Mouse (Mus musculus) hindbrain, embryonic 12.5 days (tissue): ENCODE measurements around the gene Mfsd13b. TPM values are rescaled to one million over a fixed set of nuclear protein-coding genes. Genes with fewer than 3 reads are reported as not detected.
"Not testable (repeated sequence)": the region's sequence is repeated elsewhere in the genome, so short reads cannot be mapped to it uniquely, and the experiment has no call there.

Experiments
- ATAC-seq: fragments of 200-750 bp; cut with Nextera tagmentation; 2 replicates; pipeline ENCODE4 v1.8.0; 2017; ENCODE audit warnings: moderate TSS enrichment; ENCODE audit not compliant: low FRiP score
- H3K27ac ChIP-seq: fragments of 300-500 bp; sonication (generic); 2 replicates; pipeline ENCODE4 v1.5.1; 2016; ENCODE audit warnings: mild to moderate bottlenecking
- H3K27me3 ChIP-seq: fragments of 300-500 bp; sonication (generic); 2 replicates; pipeline ENCODE4 v1.6.1; 2016; ENCODE audit warnings: mild to moderate bottlenecking
- H3K36me3 ChIP-seq: fragments of 300-500 bp; sonication (generic); 2 replicates; pipeline ENCODE4 v1.6.1; 2016; ENCODE audit warnings: mild to moderate bottlenecking
- H3K4me1 ChIP-seq: fragments of 300-500 bp; sonication (generic); 2 replicates; pipeline ENCODE4 v1.6.1; 2016
- H3K4me2 ChIP-seq: fragments of 300-500 bp; sonication (generic); replicated peaks from 2 replicates; pipeline ENCODE4 v1.6.1; 2016; ENCODE audit warnings: mild to moderate bottlenecking
- H3K4me3 ChIP-seq: fragments of 300-500 bp; sonication (generic); 2 replicates; pipeline ENCODE4 v1.5.1; 2016; ENCODE audit warnings: mild to moderate bottlenecking
- H3K9ac ChIP-seq: fragments of 300-500 bp; sonication (generic); 2 replicates; pipeline ENCODE4 v1.6.1; 2016; ENCODE audit warnings: mild to moderate bottlenecking, moderate library complexity
- H3K9me3 ChIP-seq: fragments of 300-500 bp; sonication (generic); replicated peaks from 2 replicates; pipeline ENCODE4 v1.6.1; 2016; ENCODE audit warnings: mild to moderate bottlenecking
- WGBS: fragments of 180-500 bp; shearing (Covaris S2); methylation state at CpG from one replicate; pipeline ENCODE4 v1.1.7; 2016; 5-methylcytosine and 5-hydroxymethylcytosine counted together
- polyA plus RNA-seq: library from polyadenylated mRNA; unstranded; fragments of >200 nt; fragmentation: Nextera tagmentation; extraction: Ambion mirVana; gene quantifications from 2 replicates; pipeline ENCODE4 v1.2.1, GENCODE M21; 2016

The Mfsd13b gene
- polyA plus RNA-seq = 0.39 TPM in 1 of 2 replicates, not detected in the other

DNA sequence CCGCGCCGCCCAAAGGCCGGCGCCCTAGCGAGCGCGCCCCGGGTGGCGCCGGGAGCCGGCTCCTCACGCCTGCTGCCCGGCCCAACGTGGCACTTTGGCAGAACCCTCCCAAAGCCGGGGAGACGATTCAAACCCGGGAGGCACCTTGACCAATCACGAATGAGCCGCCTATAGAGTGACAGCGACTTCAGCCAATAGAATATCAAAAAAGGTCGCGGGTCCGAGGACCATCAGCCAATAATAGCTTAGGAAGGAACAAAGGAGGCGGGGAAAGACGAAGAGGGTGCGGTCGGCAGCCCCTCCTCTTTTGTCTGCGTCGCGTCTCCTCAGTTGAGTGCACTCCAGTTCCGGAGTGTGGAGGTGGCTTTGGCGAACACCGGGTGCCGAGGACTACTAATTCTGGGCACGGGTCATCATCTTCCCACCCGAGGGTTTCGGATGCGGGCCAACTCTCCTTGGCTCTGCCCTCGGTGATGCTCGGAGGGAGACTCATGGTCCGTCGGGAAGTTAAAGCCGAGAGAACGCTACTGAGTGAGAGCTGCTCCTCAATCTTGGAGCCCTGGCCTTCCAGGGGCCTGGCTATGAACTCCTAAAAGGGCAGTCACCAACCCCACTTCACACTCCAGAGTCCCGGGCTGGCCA lies at the start of gene Mfsd13b, which contains the start of gene Cdr2:
Gene Mfsd13b (plus strand): TSS at position 310 of the 642 bp plus-strand sequence.
Gene Cdr2 (minus strand): TSS at position 113 of the 642 bp plus-strand sequence.
- 1% methylated on average over 46 of the region's 46 CpGs for WGBS
- Histone ChIP-seq H3K27ac (peak within 1 kb of the TSS; percentile 78), H3K27me3 (no peaks in the 10 kb centered on the region), H3K9ac (peak within 1 kb of the TSS; percentile 85), H3K4me2 (peak within 1 kb of the TSS; percentile 70), H3K36me3 (no peaks in the 10 kb centered on the region), H3K9me3 (no peaks in the 10 kb centered on the region), H3K4me1 (peaks cover 27% of the 10 kb centered on the region), H3K4me3 (peak within 1 kb of the TSS; percentile 96)
- peak; percentile 96 for ATAC-seq

DNA sequence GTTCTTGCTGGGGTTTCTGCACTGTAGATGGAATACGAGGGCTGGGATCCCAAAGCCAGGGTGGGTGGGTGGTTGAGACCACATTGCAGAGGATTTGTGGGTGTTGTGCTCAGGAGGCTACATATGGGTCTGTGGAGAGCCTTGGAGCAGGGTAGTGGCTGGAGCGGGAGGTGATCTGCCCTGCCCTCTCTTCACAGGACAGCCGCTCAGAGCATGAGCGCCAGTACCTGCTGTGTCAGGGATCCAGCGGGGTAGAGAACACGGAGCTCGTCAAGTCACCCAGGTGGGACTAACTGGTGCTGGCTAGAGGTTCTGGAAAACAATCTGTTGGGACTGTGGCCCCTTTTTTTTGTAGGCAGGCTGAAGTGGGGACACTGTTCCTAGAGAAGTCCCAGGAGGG lies 49.2 kb upstream of the Mfsd13b start:
- Histone ChIP-seq H3K9me3 (no peaks in the 10 kb centered on the region), H3K9ac (no peak overlapping the region), H3K27me3 (no peaks in the 10 kb centered on the region), H3K4me3 (no peak overlapping the region), H3K4me1 (no peaks in the 10 kb centered on the region), H3K4me2 (no peak overlapping the region), H3K27ac (no peak overlapping the region), H3K36me3 (peaks cover 84% of the 10 kb centered on the region)
- no peak for ATAC-seq
- 94% methylated on average over 7 of the region's 7 CpGs for WGBS

DNA sequence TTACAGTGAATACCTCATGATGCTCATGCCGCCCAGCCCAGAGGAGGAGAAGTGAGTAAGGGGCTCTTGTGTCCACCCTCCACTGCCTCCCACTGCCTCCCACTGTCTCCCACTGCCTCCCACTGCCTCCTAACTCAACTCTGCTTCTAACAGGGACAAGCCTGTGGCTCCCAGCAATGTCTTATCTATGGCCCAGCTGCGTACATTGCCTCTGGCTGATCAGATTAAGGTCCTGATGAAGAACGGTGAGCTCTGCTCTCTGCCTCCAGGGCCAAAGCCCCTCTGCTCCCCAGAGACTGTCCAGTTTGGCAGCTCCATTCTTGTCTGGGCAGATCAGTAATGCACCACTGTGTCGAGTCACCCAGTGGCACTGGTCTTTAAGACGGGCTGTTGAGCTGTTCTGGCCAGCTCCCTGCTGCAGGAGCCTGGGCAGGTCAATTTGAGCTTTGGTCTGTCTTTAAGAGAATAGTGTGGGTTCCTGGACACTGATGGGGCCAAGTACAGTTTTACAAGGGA lies 48.6 kb upstream of the Mfsd13b start:
- Histone ChIP-seq H3K27ac (no peak overlapping the region), H3K9ac (no peak overlapping the region), H3K27me3 (no peaks in the 10 kb centered on the region), H3K4me2 (no peak overlapping the region), H3K36me3 (peaks cover 84% of the 10 kb centered on the region), H3K4me1 (no peaks in the 10 kb centered on the region), H3K4me3 (no peak overlapping the region), H3K9me3 (no peaks in the 10 kb centered on the region)
- ATAC-seq = no peak
- 84% methylated on average over 4 of the region's 5 CpGs for WGBS

DNA sequence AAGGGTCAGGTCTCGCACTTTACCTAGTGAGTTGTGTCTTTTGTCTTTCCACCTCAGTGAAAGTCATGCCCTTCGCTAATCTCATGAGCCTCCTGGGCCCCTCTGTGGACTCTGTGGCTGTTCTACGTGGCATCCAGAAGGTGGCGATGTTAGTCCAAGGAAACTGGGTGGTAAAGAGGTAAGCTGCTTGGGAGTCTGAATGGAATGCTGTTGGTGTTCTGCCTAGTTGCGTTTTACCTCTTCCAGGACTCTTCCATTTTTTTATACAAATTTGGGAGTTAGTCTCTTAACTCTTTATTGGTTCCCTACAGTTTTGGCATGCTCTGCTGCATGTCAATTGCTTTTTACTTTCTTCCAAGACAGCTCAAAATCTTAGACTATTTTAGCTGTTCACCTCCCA lies 47.6 kb upstream of the Mfsd13b start:
- WGBS = 36% methylated on average over 5 of the region's 5 CpGs
- peaks cover 85% of the 10 kb centered on the region for H3K36me3 ChIP-seq

DNA sequence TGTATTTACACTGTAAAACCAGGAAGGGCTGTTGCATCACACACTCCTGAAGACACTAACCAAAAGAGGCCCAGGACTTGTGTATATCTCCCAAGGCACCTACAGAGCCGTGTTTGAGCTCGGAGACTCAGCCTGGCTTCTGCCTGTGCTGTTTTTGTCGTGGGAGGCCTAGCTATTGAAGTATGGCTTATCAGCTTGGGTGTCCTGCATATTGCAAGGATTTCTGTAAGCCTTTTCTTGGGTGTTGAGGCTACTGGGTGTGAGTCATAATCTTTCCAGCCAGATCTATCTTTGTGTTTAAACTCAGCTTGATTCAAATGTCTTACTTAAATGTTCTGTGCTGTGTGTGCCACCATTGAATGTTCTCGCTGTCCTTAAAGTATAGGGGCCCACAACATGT lies 45.8 kb upstream of the Mfsd13b start:
- no peak overlapping the region for H3K4me3 ChIP-seq
- WGBS = 95% methylated on average over 4 of the region's 4 CpGs
- H3K4me2 ChIP-seq = no peak overlapping the region
- no peaks in the 10 kb centered on the region for H3K4me1 ChIP-seq
- H3K9ac ChIP-seq = no peak overlapping the region
- no peak overlapping the region for H3K27ac ChIP-seq
- H3K27me3 ChIP-seq = no peaks in the 10 kb centered on the region
- ATAC-seq = no peak
- H3K9me3 ChIP-seq = no peaks in the 10 kb centered on the region
- H3K36me3 ChIP-seq = peaks cover 86% of the 10 kb centered on the region

More for the DNA sequence above, 47.6 kb upstream of the Mfsd13b start:
- Histone ChIP-seq H3K4me3 (no peak overlapping the region), H3K4me2 (no peak overlapping the region), H3K4me1 (no peaks in the 10 kb centered on the region), H3K9me3 (no peaks in the 10 kb centered on the region), H3K9ac (no peak overlapping the region), H3K27me3 (no peaks in the 10 kb centered on the region), H3K27ac (no peak overlapping the region)
- no peak for ATAC-seq

DNA sequence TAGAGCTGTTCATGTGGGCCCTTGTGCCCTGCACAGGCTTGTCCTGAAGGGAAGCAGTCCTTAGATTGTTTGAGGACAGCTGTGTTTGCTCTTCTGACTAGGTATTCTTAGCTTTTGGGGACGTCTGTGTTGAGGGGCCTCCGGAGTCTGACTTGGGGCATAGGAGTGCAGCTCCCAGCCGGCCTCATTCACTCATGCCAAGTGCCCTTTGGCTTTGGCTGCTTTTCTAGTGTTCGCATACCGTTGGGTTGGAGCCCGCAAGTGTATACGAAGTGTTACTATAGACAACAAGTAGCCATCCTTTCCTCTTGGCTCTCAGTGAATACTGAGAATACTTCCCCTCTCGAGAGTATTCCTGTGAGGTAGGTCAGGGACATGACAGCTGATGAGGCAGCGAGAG lies 44.1 kb upstream of the Mfsd13b start:
- Histone ChIP-seq H3K36me3 (peaks cover 83% of the 10 kb centered on the region), H3K27ac (no peak overlapping the region), H3K4me2 (no peak overlapping the region), H3K9ac (no peak overlapping the region), H3K4me3 (no peak overlapping the region), H3K9me3 (no peaks in the 10 kb centered on the region), H3K27me3 (no peaks in the 10 kb centered on the region), H3K4me1 (no peaks in the 10 kb centered on the region)
- 90% methylated on average over 9 of the region's 9 CpGs for WGBS
- ATAC-seq = no peak; the same call in 1 of the 2 replicates

DNA sequence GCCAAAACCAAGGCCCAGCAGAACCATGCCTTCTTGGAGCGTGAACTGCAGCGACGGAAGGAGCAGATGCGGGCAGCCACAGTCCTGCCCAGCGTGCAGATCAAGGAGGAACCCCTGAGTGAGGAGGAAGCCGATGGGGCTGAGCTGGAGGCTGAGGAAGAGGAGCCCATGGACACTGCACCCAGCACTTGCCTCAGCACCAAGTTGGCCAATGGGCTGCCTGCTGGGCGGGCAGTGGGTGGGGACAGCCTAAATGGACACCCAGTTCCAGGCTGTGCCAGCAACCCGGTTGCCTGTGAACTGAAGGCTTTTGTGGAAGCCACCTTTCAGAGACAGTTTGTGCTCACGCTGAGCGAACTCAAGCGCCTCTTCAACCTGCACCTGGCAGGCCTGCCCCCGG lies 42.0 kb upstream of the Mfsd13b start:
- WGBS = 93% methylated on average over 12 of the region's 12 CpGs

DNA sequence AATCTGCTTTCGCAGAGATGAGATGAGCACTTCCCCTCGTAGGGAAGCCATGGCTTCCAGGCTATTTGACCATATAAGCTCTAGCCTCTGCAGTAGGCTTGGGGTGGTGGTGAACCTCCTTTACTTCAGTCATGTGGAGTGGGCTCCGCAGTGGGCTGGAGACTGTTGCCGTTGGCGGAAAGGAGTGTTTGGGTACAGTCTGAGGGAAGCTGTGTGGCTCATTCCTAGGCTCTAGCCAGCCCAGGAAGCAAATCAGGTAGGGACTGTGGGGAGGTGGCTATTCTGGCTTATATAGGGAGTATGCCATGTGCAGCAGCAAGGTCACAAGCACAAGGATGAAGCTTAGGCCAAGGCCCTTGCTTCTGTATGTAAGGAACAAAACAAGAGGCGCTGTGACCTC lies 41.1 kb upstream of the Mfsd13b start:
- no peak overlapping the region for H3K4me3 ChIP-seq
- no peak overlapping the region for H3K4me2 ChIP-seq
- WGBS = 91% methylated on average over 6 of the region's 6 CpGs
- no peak for ATAC-seq
- H3K9me3 ChIP-seq = no peaks in the 10 kb centered on the region
- no peaks in the 10 kb centered on the region for H3K27me3 ChIP-seq
- H3K36me3 ChIP-seq = peaks cover 77% of the 10 kb centered on the region
- H3K27ac ChIP-seq = no peak overlapping the region
- no peak overlapping the region for H3K9ac ChIP-seq
- no peaks in the 10 kb centered on the region for H3K4me1 ChIP-seq

More for the DNA sequence above, 42.0 kb upstream of the Mfsd13b start:
- H3K27me3 ChIP-seq = no peaks in the 10 kb centered on the region
- no peak overlapping the region for H3K4me3 ChIP-seq
- peaks cover 80% of the 10 kb centered on the region for H3K36me3 ChIP-seq
- ATAC-seq = no peak
- no peak overlapping the region for H3K9ac ChIP-seq
- no peak overlapping the region for H3K27ac ChIP-seq
- no peaks in the 10 kb centered on the region for H3K4me1 ChIP-seq
- H3K9me3 ChIP-seq = no peaks in the 10 kb centered on the region
- H3K4me2 ChIP-seq = no peak overlapping the region

DNA sequence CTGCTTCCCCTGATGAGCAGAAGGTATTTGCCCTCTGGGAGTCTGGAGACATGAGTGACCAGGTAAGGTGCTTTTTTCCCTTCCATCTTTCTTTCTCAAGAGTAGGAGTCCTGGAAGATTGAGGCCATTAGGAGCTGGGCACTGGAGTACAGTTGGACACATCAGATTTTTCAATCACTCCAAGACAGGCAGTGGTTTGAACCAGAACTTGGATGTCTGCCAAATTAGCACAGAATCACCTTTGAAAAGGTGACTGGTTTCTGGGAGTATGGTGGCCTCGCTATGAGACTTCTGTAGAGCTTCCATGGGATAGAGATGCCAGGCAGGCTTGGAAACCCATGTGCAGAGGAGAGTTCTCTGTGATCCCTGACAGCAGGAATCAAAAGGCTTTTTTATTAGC lies 39.8 kb upstream of the Mfsd13b start:
- ATAC-seq = no peak
- H3K9me3 ChIP-seq = no peaks in the 10 kb centered on the region
- no peaks in the 10 kb centered on the region for H3K27me3 ChIP-seq
- H3K4me1 ChIP-seq = no peaks in the 10 kb centered on the region
- peaks cover 73% of the 10 kb centered on the region for H3K36me3 ChIP-seq
- whole genome bisulfite sequencing = 90% methylated on average over 1 of the region's 1 CpGs
- H3K4me3 ChIP-seq = no peak overlapping the region
- no peak overlapping the region for H3K4me2 ChIP-seq
- H3K27ac ChIP-seq = no peak overlapping the region
- H3K9ac ChIP-seq = no peak overlapping the region

DNA sequence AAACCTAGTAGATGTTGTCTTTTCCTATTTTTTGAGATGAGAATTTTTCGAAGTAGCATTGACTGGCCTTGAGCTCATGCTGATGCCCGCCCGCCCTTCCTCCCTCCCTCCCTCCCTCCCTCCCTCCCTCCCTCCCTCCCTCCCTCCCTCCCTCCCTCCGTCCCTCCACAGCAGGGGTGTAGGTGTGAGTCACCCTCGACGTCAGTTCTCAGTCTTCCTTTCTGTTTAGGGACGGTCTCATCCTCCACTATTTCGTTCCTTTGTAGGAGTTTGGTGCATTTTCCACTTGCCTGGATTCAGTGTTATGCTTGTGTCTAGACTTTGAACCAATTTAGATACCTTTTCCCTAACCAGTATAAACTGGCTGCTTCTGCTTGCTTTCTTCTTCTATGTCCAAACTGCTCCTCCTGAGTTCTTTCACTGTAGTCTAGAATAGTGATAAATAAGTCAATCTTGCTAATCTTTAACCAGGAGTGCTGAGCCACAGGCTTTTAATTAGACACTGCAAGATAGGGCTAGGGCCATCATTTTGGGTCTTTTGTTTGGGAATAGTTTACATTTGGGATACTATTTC lies 38.3 kb upstream of the Mfsd13b start:
- Histone ChIP-seq H3K4me3 (no peak overlapping the region), H3K4me2 (no peak overlapping the region), H3K4me1 (no peaks in the 10 kb centered on the region), H3K9ac (no peak overlapping the region), H3K9me3 (no peaks in the 10 kb centered on the region), H3K36me3 (peaks cover 69% of the 10 kb centered on the region), H3K27ac (no peak overlapping the region), H3K27me3 (no peaks in the 10 kb centered on the region)
- WGBS = 78% methylated on average over 4 of the region's 8 CpGs
- no peak for ATAC-seq

DNA sequence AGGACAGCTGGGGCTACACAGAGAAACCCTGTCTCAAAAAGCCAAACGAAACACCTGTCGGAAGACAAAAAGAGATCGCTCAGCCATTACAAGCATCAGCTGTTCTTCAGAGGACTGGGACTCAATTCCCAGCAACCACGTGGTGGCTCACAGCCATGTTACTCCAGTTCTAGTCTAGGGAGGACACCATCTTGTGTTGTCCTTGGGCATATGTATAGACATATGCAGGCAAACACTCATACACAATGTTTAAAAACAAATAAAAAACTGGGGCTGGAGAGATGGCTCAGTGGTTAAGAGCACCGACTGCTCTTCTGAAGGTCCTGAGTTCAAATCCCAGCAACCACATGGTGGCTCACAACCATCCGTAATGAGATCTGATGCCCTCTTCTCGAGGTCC lies 28.7 kb upstream of the Mfsd13b start:
- H3K36me3 ChIP-seq = peaks cover 36% of the 10 kb centered on the region
- H3K9me3 ChIP-seq, ATAC-seq, H3K4me1 ChIP-seq, H3K4me3 ChIP-seq, H3K27me3 ChIP-seq, H3K4me2 ChIP-seq, H3K9ac ChIP-seq, H3K27ac ChIP-seq: not testable (repeated sequence)
- 82% methylated on average over 7 of the region's 7 CpGs for WGBS

DNA sequence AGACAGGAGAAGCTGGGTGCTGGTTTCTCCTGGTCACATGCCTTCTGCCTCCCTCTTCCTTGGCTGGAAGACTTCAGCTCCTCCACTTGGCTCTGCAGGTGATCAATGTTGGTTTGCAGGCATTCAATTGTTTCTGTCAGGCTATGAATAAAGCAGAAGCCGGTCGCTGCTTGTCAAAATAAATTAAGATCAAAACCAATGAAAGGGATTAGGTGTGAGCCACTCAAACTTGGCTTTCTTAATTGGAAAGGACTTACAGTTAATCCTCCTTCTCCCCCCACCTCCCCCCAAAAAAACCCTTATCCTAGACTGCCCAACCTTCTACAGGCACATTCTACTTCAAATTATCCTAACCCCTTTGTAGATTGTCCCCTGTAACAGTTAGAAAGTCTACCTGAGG lies 22.2 kb upstream of the Mfsd13b start:
- no peak overlapping the region for H3K4me3 ChIP-seq
- no peaks in the 10 kb centered on the region for H3K9me3 ChIP-seq
- no peak overlapping the region for H3K4me2 ChIP-seq
- no peak overlapping the region for H3K9ac ChIP-seq
- no peak for ATAC-seq
- no peaks in the 10 kb centered on the region for H3K27me3 ChIP-seq
- 78% methylated on average over 2 of the region's 2 CpGs for WGBS
- H3K27ac ChIP-seq = no peak overlapping the region
- H3K36me3 ChIP-seq = peaks cover 45% of the 10 kb centered on the region
- H3K4me1 ChIP-seq = no peaks in the 10 kb centered on the region

DNA sequence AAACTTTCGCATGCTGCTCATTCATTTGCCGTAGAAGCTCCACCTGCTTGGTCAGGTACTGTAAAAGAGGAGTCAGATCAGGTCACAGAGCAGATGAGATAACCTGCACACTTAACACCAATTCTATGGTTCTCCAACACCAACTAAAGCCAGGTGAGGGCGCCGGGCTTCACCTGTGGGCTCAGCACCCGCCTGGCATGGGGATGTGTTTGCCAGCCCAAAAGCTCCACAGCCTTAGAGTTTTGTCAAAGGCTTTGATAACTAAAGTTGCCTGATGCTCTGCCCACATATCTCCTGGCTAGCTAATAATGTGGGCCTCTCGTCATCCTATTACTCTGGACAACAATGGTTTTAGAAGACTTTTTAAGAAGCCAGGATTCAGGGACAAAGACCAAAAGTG lies 21.7 kb upstream of the Mfsd13b start:
- no peaks in the 10 kb centered on the region for H3K4me1 ChIP-seq
- ATAC-seq = no peak
- 87% methylated on average over 6 of the region's 6 CpGs for WGBS

More for the DNA sequence above, 21.7 kb upstream of the Mfsd13b start:
- Histone ChIP-seq H3K9ac (no peak overlapping the region), H3K36me3 (peaks cover 44% of the 10 kb centered on the region), H3K27me3 (no peaks in the 10 kb centered on the region), H3K9me3 (no peaks in the 10 kb centered on the region), H3K4me2 (no peak overlapping the region), H3K4me3 (no peak overlapping the region), H3K27ac (no peak overlapping the region)
